Mouse (Mus musculus) G1E (cell line): ENCODE results near the gene Cdca4.

Experiments used
- CTCF ChIP-seq: IDR thresholded peaks from 2 replicates; pipeline ENCODE4 v1.5.1; 2012; ENCODE audit warnings: low read depth, low read length, inconsistent platforms, mixed read lengths
- GATA1 ChIP-seq: IDR thresholded peaks from 2 replicates; pipeline ENCODE4 v1.6.1; 2012; ENCODE audit warnings: borderline replicate concordance, low read length, inconsistent platforms, mixed read lengths

GRCm38 (mm10) chr12:112866467-112867080 is 37.4 kb upstream of the Cdca4 start:
- TF ChIP-seq GATA1 (no peak), CTCF (no peak)
